Mouse (Mus musculus): Measurements from ENCODE around the gene Ptprcap. TPM values are rescaled to one million over a fixed set of nuclear protein-coding genes. Genes with fewer than 3 reads are reported as not detected.

Gene Ptprcap
- polyA plus RNA-seq, 1 experiment from 2014 or later: 5.1 TPM

DNA sequence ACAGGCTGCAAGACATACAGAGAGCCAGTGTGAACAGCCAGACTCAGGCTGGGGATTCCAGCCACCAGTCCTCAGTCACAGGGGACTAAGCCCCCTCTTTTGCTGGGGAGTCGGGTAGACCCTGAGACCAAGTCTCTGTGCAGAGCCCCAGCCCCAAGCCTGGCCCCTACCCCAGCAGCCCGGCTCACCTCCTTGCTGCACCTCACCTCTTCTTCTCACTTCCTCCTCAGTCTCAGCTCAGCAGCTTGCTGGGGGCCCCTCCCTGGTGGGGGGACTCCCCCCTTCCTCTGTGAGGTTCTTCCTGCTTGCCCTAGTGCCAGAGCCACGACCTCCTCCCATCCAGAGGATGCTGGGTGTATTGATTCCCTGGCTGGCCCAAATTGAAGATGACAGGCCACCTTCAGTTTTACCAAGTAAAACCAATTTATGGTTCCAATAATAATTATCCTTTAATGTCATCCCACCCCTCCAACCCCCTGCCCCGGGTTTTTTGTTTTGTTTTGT lies 37.5 kb downstream of the Ptprcap start, which contains the start of gene Tbc1d10c:
Gene Tbc1d10c, minus strand, starts transcription at position 454 of the 504 bp plus-strand sequence.
- Histone ChIP-seq H3K27me3 (replicated peaks; ENCODE audit: control insufficient read depth, insufficient read depth, low read length) (no peaks in the 10 kb centered on the region), H3K27ac (replicated peaks; ENCODE audit: low read depth, low read length) (peak within 1 kb of the TSS; percentile 91), H3K9ac (ENCODE audit: low read depth, low read length) (peak within 1 kb of the TSS; percentile 96), H3K4me3 (ENCODE audit: low read depth, low read length) (peak within 1 kb of the TSS; percentile 94), H3K4me1 (ENCODE audit: control insufficient read depth, insufficient read depth, low read length) (peaks cover 17% of the 10 kb centered on the region), H3K9me3 (ENCODE audit: control insufficient read depth, low read length) (no peaks in the 10 kb centered on the region), H3K36me3 (ENCODE audit: control insufficient read depth, insufficient read depth, low read length) (peaks cover 28% of the 10 kb centered on the region), H3K4me2 (ENCODE audit: low read depth, low read length) (peak within 1 kb of the TSS; percentile 91)
- ATAC-seq (ENCODE audit: low read depth) (no peak), DNase-seq (ENCODE audit: low spot score) (no peak)
- WGBS: 53% methylated on average over 4 of the region's 4 CpGs

DNA sequence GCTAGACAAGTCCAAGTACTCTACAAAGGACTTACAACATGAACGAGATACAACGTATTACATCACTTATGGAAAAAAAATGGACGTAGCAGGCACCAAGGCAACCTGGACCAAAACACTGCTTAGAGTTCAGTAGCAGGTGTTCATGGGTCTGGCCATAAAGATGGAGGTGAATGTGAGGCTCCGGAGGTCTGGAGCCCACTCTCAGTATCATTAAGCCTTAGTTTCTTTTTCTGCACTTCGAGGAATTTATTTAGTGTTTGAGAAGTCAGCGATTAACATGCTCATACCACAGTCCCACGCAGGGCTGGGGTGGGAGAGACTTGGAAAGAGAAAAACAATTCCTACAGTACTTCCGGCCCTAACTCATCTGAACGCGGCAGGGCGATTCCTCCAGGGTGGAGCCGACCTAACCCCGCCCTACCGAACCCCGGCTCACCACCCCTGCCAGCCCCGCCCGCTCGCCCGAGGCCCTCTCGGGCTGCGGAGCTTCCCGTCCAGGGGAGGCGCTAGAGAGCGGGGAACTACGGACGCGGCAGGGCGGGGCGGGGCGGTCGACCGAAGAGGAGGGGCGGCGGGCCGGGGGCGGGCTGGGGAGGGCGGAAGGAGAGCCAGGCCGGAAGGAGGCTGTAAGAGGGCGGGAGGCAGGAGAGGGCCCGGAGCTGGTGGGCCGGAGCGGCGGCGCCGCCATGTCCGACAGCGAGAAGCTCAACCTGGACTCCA lies 38.3 kb downstream of the Ptprcap start, which contains the start of gene Ppp1ca:
Gene Ppp1ca, plus strand, starts transcription at position 538 of the 723 bp plus-strand sequence.
- H3K27me3 ChIP-seq (replicated peaks; ENCODE audit: control insufficient read depth, insufficient read depth, low read length): no peaks in the 10 kb centered on the region
- peak; percentile 96 for DNase-seq (ENCODE audit: low spot score)
- peak within 1 kb of the TSS; percentile 94 for H3K4me3 ChIP-seq (ENCODE audit: low read depth, low read length)
- H3K9me3 ChIP-seq (ENCODE audit: control insufficient read depth, low read length): no peaks in the 10 kb centered on the region
- H3K4me2 ChIP-seq (ENCODE audit: low read depth, low read length): peak within 1 kb of the TSS; percentile 91
- peak within 1 kb of the TSS; percentile 96 for H3K9ac ChIP-seq (ENCODE audit: low read depth, low read length)
- ATAC-seq (ENCODE audit: low read depth): peak; percentile 93
- peaks cover 34% of the 10 kb centered on the region for H3K36me3 ChIP-seq (ENCODE audit: control insufficient read depth, insufficient read depth, low read length)
- H3K27ac ChIP-seq (replicated peaks; ENCODE audit: low read depth, low read length): peak within 1 kb of the TSS; percentile 91
- peaks cover 17% of the 10 kb centered on the region for H3K4me1 ChIP-seq (ENCODE audit: control insufficient read depth, insufficient read depth, low read length)
- WGBS: 8% methylated on average over 30 of the region's 47 CpGs

DNA sequence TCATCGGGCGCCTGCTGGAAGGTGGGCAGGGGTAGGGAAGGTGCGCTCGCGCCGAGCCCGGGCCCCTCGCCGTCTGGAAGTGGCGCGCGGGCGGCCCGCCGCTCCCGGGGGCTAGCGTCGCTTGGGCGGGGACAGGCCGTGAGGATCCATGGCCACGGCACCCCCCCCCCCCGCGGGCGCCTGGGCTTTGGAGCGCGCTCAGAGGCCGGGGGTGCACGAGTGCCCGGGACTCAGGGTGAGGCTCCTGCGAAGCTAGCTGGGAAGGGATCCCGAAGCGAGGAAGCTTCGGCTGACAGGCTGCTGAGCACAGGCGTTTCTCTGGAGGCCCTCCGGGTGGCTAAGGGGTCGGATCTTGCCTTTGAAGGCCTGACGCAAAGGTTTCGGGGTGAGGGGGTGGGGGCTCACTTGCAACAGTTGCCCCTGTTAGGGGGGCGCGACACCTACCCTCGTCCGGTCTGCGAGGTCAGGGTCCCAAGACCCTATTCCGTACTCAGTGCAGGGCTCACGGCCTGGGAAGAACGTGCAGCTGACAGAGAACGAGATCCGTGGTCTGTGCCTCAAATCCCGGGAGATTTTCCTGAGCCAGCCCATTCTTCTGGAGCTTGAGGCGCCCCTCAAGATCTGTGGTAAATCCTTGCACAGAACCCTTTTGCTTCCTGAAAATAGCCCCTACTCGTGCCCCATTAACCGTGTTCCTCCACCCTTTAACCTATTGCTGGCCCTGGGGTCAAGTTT lies 39.0 kb downstream of the Ptprcap start:
- Histone ChIP-seq H3K9me3 (ENCODE audit: control insufficient read depth, low read length) (no peaks in the 10 kb centered on the region), H3K4me2 (ENCODE audit: low read depth, low read length) (peak overlapping the region; percentile 91), H3K27me3 (replicated peaks; ENCODE audit: control insufficient read depth, insufficient read depth, low read length) (no peaks in the 10 kb centered on the region), H3K36me3 (ENCODE audit: control insufficient read depth, insufficient read depth, low read length) (peaks cover 42% of the 10 kb centered on the region), H3K4me3 (ENCODE audit: low read depth, low read length) (peak overlapping the region; percentile 94), H3K9ac (ENCODE audit: low read depth, low read length) (peak overlapping the region; percentile 96), H3K4me1 (ENCODE audit: control insufficient read depth, insufficient read depth, low read length) (peaks cover 17% of the 10 kb centered on the region), H3K27ac (replicated peaks; ENCODE audit: low read depth, low read length) (peak overlapping the region; percentile 91)
- WGBS: under 1% methylated on average over 20 of the region's 52 CpGs
- ATAC-seq (ENCODE audit: low read depth) (peak; percentile 45; the same call in 1 of the 2 replicates), DNase-seq (ENCODE audit: low spot score) (peak; percentile 53)

DNA sequence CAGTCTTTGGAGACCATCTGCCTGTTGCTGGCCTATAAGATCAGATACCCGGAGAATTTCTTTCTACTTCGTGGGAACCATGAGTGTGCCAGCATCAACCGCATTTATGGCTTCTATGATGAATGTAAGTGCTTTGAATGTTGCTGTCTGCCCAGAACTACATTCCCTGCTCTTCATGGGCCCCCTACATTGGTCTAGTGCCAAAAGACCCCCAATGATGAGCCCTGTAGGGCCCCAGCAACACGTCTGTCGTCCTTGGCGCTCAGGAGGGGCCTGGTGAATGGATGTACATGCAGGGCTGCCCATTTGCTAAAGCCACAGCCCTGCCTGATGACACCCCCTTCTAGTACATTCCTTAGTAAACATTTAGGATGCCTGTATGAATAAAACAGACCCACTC lies 39.7 kb downstream of the Ptprcap start:
- Histone ChIP-seq H3K27ac (replicated peaks; ENCODE audit: low read depth, low read length) (no peak overlapping the region), H3K36me3 (ENCODE audit: control insufficient read depth, insufficient read depth, low read length) (peaks cover 47% of the 10 kb centered on the region), H3K9ac (ENCODE audit: low read depth, low read length) (peak overlapping the region; percentile 96), H3K4me3 (ENCODE audit: low read depth, low read length) (peak overlapping the region; percentile 94), H3K4me2 (ENCODE audit: low read depth, low read length) (peak overlapping the region; percentile 91), H3K4me1 (ENCODE audit: control insufficient read depth, insufficient read depth, low read length) (peaks cover 17% of the 10 kb centered on the region), H3K27me3 (replicated peaks; ENCODE audit: control insufficient read depth, insufficient read depth, low read length) (no peaks in the 10 kb centered on the region), H3K9me3 (ENCODE audit: control insufficient read depth, low read length) (no peaks in the 10 kb centered on the region)
- no peak for ATAC-seq (ENCODE audit: low read depth)
- WGBS: 64% methylated on average over 6 of the region's 6 CpGs
- DNase-seq (ENCODE audit: low spot score): no peak

DNA sequence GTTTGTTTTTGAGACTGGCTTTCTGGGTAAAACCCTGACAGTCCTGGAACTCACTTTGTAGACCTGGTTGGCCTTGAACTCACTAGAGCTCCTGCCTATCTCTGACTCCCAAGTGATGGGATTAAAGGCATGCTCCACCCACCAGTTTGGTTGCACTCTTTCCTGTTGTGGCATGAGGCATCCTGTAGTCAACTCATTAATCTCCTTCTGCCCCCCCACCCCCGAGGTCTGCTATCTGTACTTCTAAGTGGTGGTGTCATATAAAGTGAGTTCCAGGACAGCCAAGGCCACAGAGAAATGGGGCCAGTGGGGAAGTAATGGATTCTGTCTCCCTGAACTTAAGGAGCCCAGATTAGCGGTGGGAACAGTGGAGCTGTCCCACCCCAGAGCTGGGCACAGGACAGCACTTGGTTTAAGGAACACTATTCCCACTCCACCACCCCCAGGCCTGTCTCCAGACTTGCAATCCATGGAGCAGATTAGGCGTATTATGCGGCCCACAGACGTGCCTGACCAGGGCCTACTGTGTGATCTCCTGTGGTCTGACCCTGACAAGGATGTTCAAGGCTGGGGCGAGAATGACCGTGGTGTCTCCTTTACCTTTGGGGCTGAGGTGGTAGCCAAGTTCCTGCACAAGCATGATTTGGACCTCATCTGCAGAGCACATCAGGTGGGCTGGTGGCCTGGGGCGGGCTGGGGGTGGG lies 40.8 kb downstream of the Ptprcap start:
- no peaks in the 10 kb centered on the region for H3K27me3 ChIP-seq (replicated peaks; ENCODE audit: control insufficient read depth, insufficient read depth, low read length)
- 87% methylated on average over 8 of the region's 8 CpGs for WGBS
- DNase-seq (ENCODE audit: low spot score): no peak
- no peak for ATAC-seq (ENCODE audit: low read depth)
- H3K4me3 ChIP-seq (ENCODE audit: low read depth, low read length): no peak overlapping the region
- H3K36me3 ChIP-seq (ENCODE audit: control insufficient read depth, insufficient read depth, low read length): peaks cover 58% of the 10 kb centered on the region
- H3K4me2 ChIP-seq (ENCODE audit: low read depth, low read length): no peak overlapping the region
- peaks cover 17% of the 10 kb centered on the region for H3K4me1 ChIP-seq (ENCODE audit: control insufficient read depth, insufficient read depth, low read length)
- peak overlapping the region; percentile 6; the same call in 1 of the 2 replicates for H3K9ac ChIP-seq (ENCODE audit: low read depth, low read length)
- H3K9me3 ChIP-seq (ENCODE audit: control insufficient read depth, low read length): no peaks in the 10 kb centered on the region
- H3K27ac ChIP-seq (replicated peaks; ENCODE audit: low read depth, low read length): no peak overlapping the region

DNA sequence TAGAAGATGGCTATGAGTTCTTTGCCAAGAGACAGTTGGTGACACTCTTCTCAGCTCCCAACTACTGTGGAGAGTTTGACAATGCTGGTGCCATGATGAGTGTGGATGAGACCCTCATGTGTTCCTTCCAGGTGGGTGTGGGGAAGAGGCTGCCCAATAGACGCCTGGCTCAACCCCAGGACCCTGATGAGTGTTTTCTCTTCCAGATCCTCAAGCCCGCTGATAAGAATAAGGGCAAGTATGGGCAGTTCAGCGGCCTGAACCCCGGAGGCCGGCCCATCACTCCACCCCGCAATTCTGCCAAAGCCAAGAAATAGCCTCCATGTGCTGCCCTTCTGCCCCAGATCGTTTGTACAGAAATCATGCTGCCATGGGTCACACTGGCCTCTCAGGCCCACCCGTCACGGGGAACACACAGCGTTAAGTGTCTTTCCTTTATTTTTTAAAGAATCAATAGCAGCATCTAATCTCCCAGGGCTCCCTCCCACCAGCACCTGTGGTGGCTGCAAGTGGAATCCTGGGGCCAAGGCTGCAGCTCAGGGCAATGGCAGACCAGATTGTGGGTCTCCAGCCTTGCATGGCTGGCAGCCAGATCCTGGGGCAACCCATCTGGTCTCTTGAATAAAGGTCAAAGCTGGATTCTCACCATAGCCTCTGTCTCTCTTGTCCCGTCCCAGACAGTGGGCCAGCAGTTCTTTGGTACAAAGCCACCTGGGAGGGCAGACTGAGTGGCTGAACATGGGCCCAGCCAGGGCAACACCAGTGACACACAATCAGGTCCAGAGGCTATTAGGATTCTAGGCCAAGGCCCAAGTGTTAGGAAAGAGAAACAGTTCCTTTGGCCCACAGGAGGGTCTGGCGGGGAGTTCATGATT lies 41.6 kb downstream of the Ptprcap start:
- H3K9me3 ChIP-seq (ENCODE audit: control insufficient read depth, low read length): no peaks in the 10 kb centered on the region
- H3K27me3 ChIP-seq (replicated peaks; ENCODE audit: control insufficient read depth, insufficient read depth, low read length): no peaks in the 10 kb centered on the region
- ATAC-seq (ENCODE audit: low read depth) (no peak), DNase-seq (ENCODE audit: low spot score) (no peak)
- peaks cover 17% of the 10 kb centered on the region for H3K4me1 ChIP-seq (ENCODE audit: control insufficient read depth, insufficient read depth, low read length)
- no peak overlapping the region; the same call in 1 of the 2 replicates for H3K9ac ChIP-seq (ENCODE audit: low read depth, low read length)
- peaks cover 66% of the 10 kb centered on the region for H3K36me3 ChIP-seq (ENCODE audit: control insufficient read depth, insufficient read depth, low read length)
- H3K27ac ChIP-seq (replicated peaks; ENCODE audit: low read depth, low read length): no peak overlapping the region
- 81% methylated on average over 12 of the region's 12 CpGs for WGBS
- no peak overlapping the region for H3K4me3 ChIP-seq (ENCODE audit: low read depth, low read length)
- no peak overlapping the region for H3K4me2 ChIP-seq (ENCODE audit: low read depth, low read length)

DNA sequence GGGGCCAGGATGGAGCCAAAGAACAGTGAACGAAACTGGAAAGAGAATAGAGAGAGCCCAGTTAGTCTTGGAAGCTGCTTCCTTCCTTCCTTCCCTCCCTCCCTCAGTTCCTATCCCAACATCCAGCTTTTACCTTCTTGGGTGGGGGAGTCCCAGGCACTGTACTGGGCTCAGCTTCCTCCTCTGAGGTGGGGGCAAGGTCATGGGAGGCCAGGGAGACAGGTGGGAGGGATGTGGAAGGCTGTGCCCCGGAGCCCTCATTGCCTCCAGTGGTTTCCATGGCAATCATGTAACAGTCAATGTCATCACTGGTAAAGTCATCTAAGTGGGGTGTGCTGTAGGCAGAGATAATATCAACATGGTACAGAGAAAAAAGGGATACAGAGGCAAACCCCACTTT lies 42.6 kb downstream of the Ptprcap start:
- no peaks in the 10 kb centered on the region for H3K9me3 ChIP-seq (ENCODE audit: control insufficient read depth, low read length)
- no peaks in the 10 kb centered on the region for H3K27me3 ChIP-seq (replicated peaks; ENCODE audit: control insufficient read depth, insufficient read depth, low read length)
- peaks cover 69% of the 10 kb centered on the region for H3K36me3 ChIP-seq (ENCODE audit: control insufficient read depth, insufficient read depth, low read length)
- DNase-seq (ENCODE audit: low spot score): no peak
- 51% methylated on average over 2 of the region's 2 CpGs for WGBS
- no peak for ATAC-seq (ENCODE audit: low read depth)
- no peak overlapping the region for H3K4me2 ChIP-seq (ENCODE audit: low read depth, low read length)
- peaks cover 23% of the 10 kb centered on the region for H3K4me1 ChIP-seq (ENCODE audit: control insufficient read depth, insufficient read depth, low read length)
- no peak overlapping the region for H3K4me3 ChIP-seq (ENCODE audit: low read depth, low read length)
- H3K9ac ChIP-seq (ENCODE audit: low read depth, low read length): no peak overlapping the region
- H3K27ac ChIP-seq (replicated peaks; ENCODE audit: low read depth, low read length): no peak overlapping the region
